Mouse (Mus musculus) cerebral cortex, adult 2 months (tissue): Measurements from ENCODE around the gene Bzw1.

Source experiments
- WGBS: fragments of 180-500 bp; shearing (Covaris S2); methylation state at CpG from one replicate; pipeline ENCODE4 v1.1.7; 2018; 5-methylcytosine and 5-hydroxymethylcytosine counted together

The Bzw1 gene

GRCm38 (mm10) chr1:58396179-58396578, 3.5 kb downstream of the Bzw1 start:
- WGBS, result 100% methylated on average over 1 of the region's 1 CpGs

- 73% methylated on average over 6 of the region's 6 CpGs for WGBS
Observed at GRCm38 (mm10) chr1:58397731-58398130, 5.0 kb downstream of the Bzw1 start.

- WGBS, result 86% methylated on average over 6 of the region's 6 CpGs
Observed at GRCm38 (mm10) chr1:58401396-58401795, 8.7 kb downstream of the Bzw1 start.

- WGBS, result 94% methylated on average over 5 of the region's 5 CpGs
Observed at GRCm38 (mm10) chr1:58403745-58404144, 11.0 kb downstream of the Bzw1 start.

GRCm38 (mm10) chr1:58407321-58407720, 14.6 kb downstream of the Bzw1 start:
- WGBS, result 97% methylated on average over 7 of the region's 7 CpGs

GRCm38 (mm10) chr1:58408141-58408540, 15.4 kb downstream of the Bzw1 start:
- 85% methylated on average over 6 of the region's 6 CpGs for WGBS

GRCm38 (mm10) chr1:58409553-58410197, 17.0 kb downstream of the Bzw1 start:
- WGBS, result 67% methylated on average over 5 of the region's 5 CpGs

GRCm38 (mm10) chr1:58410198-58410588, 17.5 kb downstream of the Bzw1 start:
- WGBS, result 67% methylated on average over 3 of the region's 3 CpGs

GRCm38 (mm10) chr1:58410776-58411175, 18.1 kb downstream of the Bzw1 start:
- 79% methylated on average over 7 of the region's 7 CpGs for WGBS

- 15% methylated on average over 1 of the region's 1 CpGs for WGBS
Observed at GRCm38 (mm10) chr1:58415442-58415841, 22.7 kb downstream of the Bzw1 start.

- WGBS, result 39% methylated on average over 2 of the region's 2 CpGs
Observed at GRCm38 (mm10) chr1:58416048-58416447, 23.4 kb downstream of the Bzw1 start.

GRCm38 (mm10) chr1:58420032-58420431, 27.3 kb downstream of the Bzw1 start:
- 21% methylated on average over 10 of the region's 10 CpGs for WGBS

- 10% methylated on average over 7 of the region's 7 CpGs for whole genome bisulfite sequencing
Observed at GRCm38 (mm10) chr1:58420961-58421360, 28.3 kb downstream of the Bzw1 start.

- whole genome bisulfite sequencing, result under 1% methylated on average over 13 of the region's 13 CpGs
Observed at GRCm38 (mm10) chr1:58422879-58423278, 30.2 kb downstream of the Bzw1 start.

- WGBS, result under 1% methylated on average over 79 of the region's 79 CpGs
Observed at GRCm38 (mm10) chr1:58423371-58424248, 30.9 kb downstream of the Bzw1 start, which contains the start of gene Clk1. Gene Clk1, minus strand, starts transcription at chr1:58424066.

GRCm38 (mm10) chr1:58424551-58424950, 31.9 kb downstream of the Bzw1 start:
- 87% methylated on average over 3 of the region's 3 CpGs for WGBS

GRCm38 (mm10) chr1:58444691-58445090, 52.0 kb downstream of the Bzw1 start:
- WGBS, result 9% methylated on average over 10 of the region's 10 CpGs

GRCm38 (mm10) chr1:58445143-58445722, 52.5 kb downstream of the Bzw1 start, which contains the start of the genes Nif3l1 and Ppil3:
Gene Nif3l1, plus strand, starts transcription at chr1:58445151.
Gene Ppil3, minus strand, starts transcription at chr1:58445486.
- under 1% methylated on average over 33 of the region's 33 CpGs for WGBS

- 2% methylated on average over 11 of the region's 11 CpGs for WGBS
Observed at GRCm38 (mm10) chr1:58445861-58446260, 53.2 kb downstream of the Bzw1 start.

GRCm38 (mm10) chr1:58447766-58448165, 55.1 kb downstream of the Bzw1 start:
- WGBS, result 96% methylated on average over 7 of the region's 7 CpGs

- WGBS, result 86% methylated on average over 7 of the region's 7 CpGs
Observed at GRCm38 (mm10) chr1:58448396-58448795, 55.7 kb downstream of the Bzw1 start.

- 97% methylated on average over 6 of the region's 6 CpGs for WGBS
Observed at GRCm38 (mm10) chr1:58454316-58454715, 61.6 kb downstream of the Bzw1 start.
